Mouse (Mus musculus) thymus, adult 2 months (tissue): ENCODE results near the gene Akr1c21. TPM values are rescaled to one million over a fixed set of nuclear protein-coding genes. Genes with fewer than 3 reads are reported as not detected.
"Not testable (repeated sequence)": the region's sequence is repeated elsewhere in the genome, so short reads cannot be mapped to it uniquely, and the experiment has no call there.

Experiments
- DNase-seq: peaks from one replicate; pipeline ENCODE4 v3.0.0; 2021
- H3K27ac ChIP-seq: fragments of 200-500 bp; 2 replicates; pipeline ENCODE4 v1.5.1; 2012; ENCODE audit warnings: low read length, control low read depth; ENCODE audit not compliant: control insufficient read depth, insufficient read depth
- H3K27me3 ChIP-seq: fragments of 200-500 bp; 2 replicates; pipeline ENCODE4 v1.6.1; 2012; ENCODE audit warnings: mild to moderate bottlenecking, low read length, moderate library complexity, mixed read lengths; ENCODE audit not compliant: control insufficient read depth, insufficient read depth
- H3K36me3 ChIP-seq: fragments of 200-500 bp; 2 replicates; pipeline ENCODE4 v1.6.1; 2012; ENCODE audit warnings: mild to moderate bottlenecking, low read length, moderate library complexity; ENCODE audit not compliant: control insufficient read depth, insufficient read depth
- H3K4me1 ChIP-seq: fragments of 200-500 bp; replicated peaks from 2 replicates; pipeline ENCODE4 v1.6.1; 2012; ENCODE audit warnings: low read length; ENCODE audit not compliant: control insufficient read depth, insufficient read depth
- H3K4me3 ChIP-seq: fragments of 200-500 bp; 2 replicates; pipeline ENCODE4 v1.5.1; 2012; ENCODE audit warnings: mild to moderate bottlenecking, low read length, control low read depth, moderate library complexity; ENCODE audit not compliant: control insufficient read depth, insufficient read depth
- CTCF ChIP-seq: fragments of 200-500 bp; IDR thresholded peaks from 2 replicates; pipeline ENCODE4 v1.5.1; 2012; ENCODE audit warnings: mild to moderate bottlenecking, control low read depth, low read length, moderate library complexity, borderline replicate concordance; ENCODE audit not compliant: control insufficient read depth, poor library complexity, insufficient read depth; ENCODE audit errors: extremely low read depth
- POLR2A ChIP-seq: fragments of 200-500 bp; IDR thresholded peaks from 2 replicates; pipeline ENCODE4 v1.6.1; 2012; ENCODE audit warnings: mild to moderate bottlenecking, low read length, control low read depth, moderate library complexity; ENCODE audit not compliant: control insufficient read depth, poor library complexity, insufficient read depth; ENCODE audit errors: extremely low read depth
- WGBS: fragments of 180-500 bp; shearing (Covaris S2); methylation state at CpG from one replicate; pipeline ENCODE4 v1.1.7; 2018; 5-methylcytosine and 5-hydroxymethylcytosine counted together
- polyA plus RNA-seq: library from polyadenylated mRNA; depleted of rRNA; stranded (reverse); fragments of >200 nt; gene quantifications from 2 replicates; pipeline ENCODE4 v1.2.3, GENCODE M21; 2012; rRNA removed

Gene Akr1c21
- polyA plus RNA-seq: 0.13 TPM in 1 of 2 replicates, not detected in the other

- Histone ChIP-seq H3K27me3 (no peaks in the 10 kb centered on the region), H3K4me3 (no peak within 1 kb of the TSS), H3K27ac (no peak within 1 kb of the TSS), H3K4me1 (no peaks in the 10 kb centered on the region), H3K36me3 (no peaks in the 10 kb centered on the region)
- TF ChIP-seq CTCF (no peak), POLR2A (no peak)
- WGBS: 87% methylated on average over 1 of the region's 1 CpGs
- DNase-seq: no peak
Observed at GRCm38 (mm10) chr13:4573871-4574270, at the start of gene Akr1c21. Gene Akr1c21 (plus strand): TSS chr13:4574075.

DNA sequence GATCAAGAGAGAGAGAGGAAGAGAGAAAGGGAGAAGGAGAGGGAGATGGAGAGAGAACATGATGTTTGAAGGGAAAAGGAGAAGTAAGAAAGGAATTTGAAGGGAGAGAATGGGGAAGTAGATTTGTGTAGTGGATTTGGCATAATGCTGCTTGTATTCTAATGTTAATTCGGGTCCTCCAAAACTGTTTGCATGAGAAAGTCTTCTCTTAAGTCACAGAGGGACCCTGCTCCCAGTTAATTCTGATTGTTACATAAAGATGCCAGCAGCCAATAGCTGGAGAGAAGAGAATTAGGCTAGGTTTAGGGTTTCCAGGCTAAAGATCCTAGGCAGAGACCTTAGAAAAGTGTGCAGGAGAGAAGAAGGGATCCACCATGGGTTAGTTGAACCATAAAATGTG is 14.7 kb upstream of the Akr1c21 start:
- Histone ChIP-seq H3K4me3 (no peak overlapping the region), H3K36me3 (no peaks in the 10 kb centered on the region), H3K27ac (no peak overlapping the region), H3K27me3 (no peaks in the 10 kb centered on the region), H3K4me1 (no peaks in the 10 kb centered on the region)
- WGBS: 70% methylated on average over 1 of the region's 1 CpGs
- no peak for DNase-seq
- TF ChIP-seq CTCF (no peak), POLR2A (no peak)

GRCm38 (mm10) chr13:4560500-4560899 is 13.4 kb upstream of the Akr1c21 start:
- no peaks in the 10 kb centered on the region for H3K36me3 ChIP-seq
- TF ChIP-seq POLR2A (no peak), CTCF (no peak)
- H3K4me1 ChIP-seq: no peaks in the 10 kb centered on the region
- no peak overlapping the region for H3K27ac ChIP-seq
- no peak overlapping the region for H3K4me3 ChIP-seq
- no peaks in the 10 kb centered on the region for H3K27me3 ChIP-seq
- no peak for DNase-seq

DNA sequence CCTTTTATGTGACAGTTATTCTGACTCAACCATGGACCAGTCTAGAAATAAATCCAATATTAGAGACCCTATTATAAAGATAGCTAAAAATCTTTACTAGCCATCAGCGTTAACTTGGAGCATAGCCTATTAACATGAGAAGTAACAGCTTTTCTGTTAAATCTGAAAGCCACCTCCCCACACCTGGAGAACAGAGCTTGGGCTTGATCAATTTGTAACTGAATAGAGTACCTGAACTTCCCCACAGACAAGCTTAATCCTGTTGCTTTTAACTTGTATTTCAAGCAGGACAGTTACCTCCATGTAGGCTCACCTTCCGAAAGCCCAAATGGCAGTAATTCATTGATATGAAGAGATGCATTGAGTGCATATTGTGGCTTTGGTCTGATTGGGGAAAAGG is 7.9 kb upstream of the Akr1c21 start:
- H3K4me3 ChIP-seq: no peak overlapping the region
- H3K27ac ChIP-seq: no peak overlapping the region
- DNase-seq: no peak
- H3K27me3 ChIP-seq: no peaks in the 10 kb centered on the region
- TF ChIP-seq POLR2A (no peak), CTCF (no peak)
- no peaks in the 10 kb centered on the region for H3K4me1 ChIP-seq
- 90% methylated on average over 2 of the region's 2 CpGs for WGBS
- no peaks in the 10 kb centered on the region for H3K36me3 ChIP-seq

DNA sequence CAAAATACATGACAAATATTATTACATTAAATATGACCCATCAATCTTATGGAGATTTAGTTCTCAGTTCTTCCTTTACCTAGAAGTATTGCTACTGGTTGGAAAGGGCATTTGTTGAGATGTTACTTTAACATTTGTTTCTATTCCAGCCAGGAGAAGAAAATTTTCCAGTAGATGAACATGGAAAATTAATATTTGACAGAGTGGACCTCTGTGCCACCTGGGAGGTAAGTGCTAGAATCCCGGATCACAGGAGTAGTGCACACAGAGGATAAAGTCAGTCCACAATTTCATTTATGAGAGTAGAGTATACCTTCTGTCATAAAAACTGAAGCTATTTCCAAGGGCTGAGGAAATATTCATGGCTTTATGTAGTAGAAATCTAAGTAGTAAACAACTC is 3.0 kb downstream of the Akr1c21 start:
- Histone ChIP-seq H3K36me3 (no peaks in the 10 kb centered on the region), H3K27me3 (no peaks in the 10 kb centered on the region), H3K4me1 (no peaks in the 10 kb centered on the region), H3K27ac (no peak overlapping the region), H3K4me3 (no peak overlapping the region)
- 98% methylated on average over 1 of the region's 1 CpGs for WGBS
- TF ChIP-seq CTCF (no peak), POLR2A (no peak)
- no peak for DNase-seq

- H3K27ac ChIP-seq, H3K36me3 ChIP-seq, H3K27me3 ChIP-seq, H3K4me3 ChIP-seq, H3K4me1 ChIP-seq, DNase-seq: not testable (repeated sequence)
- 96% methylated on average over 3 of the region's 3 CpGs for WGBS
Observed at GRCm38 (mm10) chr13:4603431-4603830, 29.6 kb downstream of the Akr1c21 start.

DNA sequence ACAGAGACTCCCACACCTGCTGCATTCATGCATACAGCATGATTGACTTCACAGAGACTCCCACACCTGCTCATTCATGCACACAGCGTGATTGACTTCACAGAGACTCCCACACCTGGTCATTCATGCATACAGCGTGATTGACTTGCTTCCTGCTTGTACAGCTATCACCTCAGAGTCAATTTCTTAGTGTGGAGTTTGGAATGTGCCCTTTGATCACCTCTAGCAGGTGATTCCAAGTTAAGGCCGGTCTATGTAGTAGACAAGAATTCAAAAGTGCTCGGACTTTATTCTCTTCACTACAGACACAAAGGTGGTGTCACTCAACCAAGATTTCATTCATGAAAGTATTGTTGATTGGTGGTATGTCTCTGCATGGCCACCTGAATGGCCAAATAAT is 32.9 kb downstream of the Akr1c21 start:
- WGBS: 91% methylated on average over 4 of the region's 4 CpGs
- Histone ChIP-seq H3K27me3 (no peaks in the 10 kb centered on the region), H3K4me3 (no peak overlapping the region), H3K4me1 (no peaks in the 10 kb centered on the region), H3K27ac (no peak overlapping the region), H3K36me3 (no peaks in the 10 kb centered on the region)
- TF ChIP-seq POLR2A: no peak
- no peak for TF ChIP-seq CTCF
- no peak for DNase-seq

DNA sequence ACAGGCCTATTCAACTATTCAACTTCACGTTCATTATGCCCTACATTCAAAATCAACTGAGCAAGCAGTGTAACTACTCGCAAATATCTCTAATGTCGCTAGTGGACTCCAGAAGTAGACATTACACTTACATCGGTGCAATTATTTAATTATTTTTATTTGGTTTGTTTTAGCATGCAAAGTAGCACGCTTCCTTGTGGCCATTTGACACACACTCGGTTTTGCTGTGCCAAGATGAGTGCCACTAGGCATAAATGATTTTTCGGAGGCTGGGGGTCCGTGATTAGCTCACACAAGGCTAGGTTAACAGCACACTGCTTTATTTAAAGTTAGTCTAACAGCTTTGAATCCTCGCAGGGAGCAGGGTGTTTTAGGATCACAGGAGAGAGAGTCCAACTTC is 34.7 kb downstream of the Akr1c21 start:
- Histone ChIP-seq H3K4me3 (peak overlapping the region; percentile 50), H3K36me3 (no peaks in the 10 kb centered on the region), H3K4me1 (no peaks in the 10 kb centered on the region), H3K27me3 (no peaks in the 10 kb centered on the region), H3K27ac (no peak overlapping the region)
- TF ChIP-seq CTCF (no peak), POLR2A (no peak)
- 27% methylated on average over 9 of the region's 9 CpGs for WGBS
- DNase-seq: no peak
